Mouse (Mus musculus) heart, embryonic 15.5 days (tissue): ENCODE results near the gene Satb1. TPM values are rescaled to one million over a fixed set of nuclear protein-coding genes. Genes with fewer than 3 reads are reported as not detected.

Experiments used
- ATAC-seq: fragments of 200-750 bp; cut with Nextera tagmentation; replicated peaks from 2 replicates; pipeline ENCODE4 v1.8.0; 2017; ENCODE audit warnings: low read depth, moderate TSS enrichment; ENCODE audit not compliant: insufficient number of reproducible peaks, insufficient read depth, low FRiP score
- H3K27ac ChIP-seq: fragments of 300-500 bp; sonication (generic); 2 replicates; pipeline ENCODE4 v1.5.1; 2015; ENCODE audit warnings: mild to moderate bottlenecking, inconsistent platforms
- H3K27me3 ChIP-seq: fragments of 300-500 bp; sonication (generic); 2 replicates; pipeline ENCODE4 v1.6.1; 2015; ENCODE audit warnings: inconsistent platforms
- H3K36me3 ChIP-seq: fragments of 300-500 bp; sonication (generic); 2 replicates; pipeline ENCODE4 v1.6.1; 2015; ENCODE audit warnings: mild to moderate bottlenecking, inconsistent platforms
- H3K4me1 ChIP-seq: fragments of 300-500 bp; sonication (generic); replicated peaks from 2 replicates; pipeline ENCODE4 v1.6.1; 2015; ENCODE audit warnings: inconsistent platforms
- H3K4me2 ChIP-seq: fragments of 300-500 bp; sonication (generic); 2 replicates; pipeline ENCODE4 v1.6.1; 2015; ENCODE audit warnings: inconsistent platforms, mild to moderate bottlenecking, moderate library complexity
- H3K4me3 ChIP-seq: fragments of 300-500 bp; sonication (generic); 2 replicates; pipeline ENCODE4 v1.5.1; 2015; ENCODE audit warnings: mild to moderate bottlenecking, inconsistent platforms
- H3K9ac ChIP-seq: fragments of 300-500 bp; sonication (generic); 2 replicates; pipeline ENCODE4 v1.6.1; 2015; ENCODE audit warnings: mild to moderate bottlenecking, inconsistent platforms
- H3K9me3 ChIP-seq: fragments of 300-500 bp; sonication (generic); replicated peaks from 2 replicates; pipeline ENCODE4 v1.6.1; 2016; ENCODE audit warnings: inconsistent platforms
- WGBS: fragments of 180-500 bp; shearing (Covaris S2); methylation state at CpG from one replicate; pipeline ENCODE4 v1.1.7; 2015; ENCODE audit warnings: mixed read lengths; 5-methylcytosine and 5-hydroxymethylcytosine counted together
- polyA plus RNA-seq: library from polyadenylated mRNA; unstranded; fragments of >200 nt; fragmentation: Nextera tagmentation; extraction: Ambion mirVana; gene quantifications from 2 replicates; pipeline ENCODE4 v1.2.1, GENCODE M21; 2015

Satb1 gene
- polyA plus RNA-seq, 1 experiment from 2014 or later: 8.0 TPM

GRCm38 (mm10) chr17:51839484-51839883 lies 6.4 kb upstream of the Satb1 start:
- 82% methylated on average over 5 of the region's 5 CpGs for WGBS
- Histone ChIP-seq H3K9ac (no peak overlapping the region), H3K27me3 (peaks cover 16% of the 10 kb centered on the region), H3K4me2 (no peak overlapping the region), H3K4me1 (no peaks in the 10 kb centered on the region), H3K36me3 (no peaks in the 10 kb centered on the region), H3K4me3 (no peak overlapping the region), H3K27ac (no peak overlapping the region), H3K9me3 (no peaks in the 10 kb centered on the region)
- no peak for ATAC-seq

GRCm38 (mm10) chr17:51836901-51837300 lies 3.8 kb upstream of the Satb1 start:
- H3K36me3 ChIP-seq: no peaks in the 10 kb centered on the region
- no peak overlapping the region for H3K9ac ChIP-seq
- peaks cover 14% of the 10 kb centered on the region for H3K4me1 ChIP-seq
- H3K4me3 ChIP-seq: no peak overlapping the region
- no peaks in the 10 kb centered on the region for H3K9me3 ChIP-seq
- peaks cover 38% of the 10 kb centered on the region for H3K27me3 ChIP-seq
- ATAC-seq: no peak
- H3K27ac ChIP-seq: no peak overlapping the region
- no peak overlapping the region for H3K4me2 ChIP-seq
- WGBS: 29% methylated on average over 1 of the region's 1 CpGs

GRCm38 (mm10) chr17:51836243-51836642 lies 3.2 kb upstream of the Satb1 start:
- Histone ChIP-seq H3K36me3 (no peaks in the 10 kb centered on the region), H3K4me2 (no peak overlapping the region), H3K9me3 (no peaks in the 10 kb centered on the region), H3K4me3 (no peak overlapping the region), H3K27ac (no peak overlapping the region), H3K27me3 (peaks cover 44% of the 10 kb centered on the region), H3K9ac (no peak overlapping the region), H3K4me1 (peaks cover 20% of the 10 kb centered on the region)
- 74% methylated on average over 5 of the region's 5 CpGs for WGBS
- no peak for ATAC-seq

- Histone ChIP-seq H3K9ac (no peak overlapping the region), H3K4me1 (peaks cover 20% of the 10 kb centered on the region), H3K9me3 (no peaks in the 10 kb centered on the region), H3K27me3 (peaks cover 57% of the 10 kb centered on the region), H3K27ac (no peak overlapping the region), H3K36me3 (no peaks in the 10 kb centered on the region), H3K4me2 (peak overlapping the region; percentile 99), H3K4me3 (peak overlapping the region; percentile 71)
- 4% methylated on average over 16 of the region's 16 CpGs for WGBS
- ATAC-seq: no peak
These were observed 680 bp upstream of the Satb1 start for GRCm38 (mm10) chr17:51833578-51834361.

- Histone ChIP-seq H3K4me3 (peak overlapping the region; percentile 71), H3K27me3 (peaks cover 66% of the 10 kb centered on the region), H3K9ac (peak overlapping the region; percentile 63), H3K4me1 (peaks cover 20% of the 10 kb centered on the region), H3K36me3 (no peaks in the 10 kb centered on the region), H3K4me2 (peak overlapping the region; percentile 99), H3K9me3 (no peaks in the 10 kb centered on the region), H3K27ac (no peak overlapping the region)
- under 1% methylated on average over 44 of the region's 66 CpGs for WGBS
- peak; percentile 65; the same call in 1 of the 2 replicates for ATAC-seq
These were observed 642 bp downstream of the Satb1 start for GRCm38 (mm10) chr17:51832421-51832875.

- H3K27me3 ChIP-seq: peaks cover 69% of the 10 kb centered on the region
- H3K4me1 ChIP-seq: peaks cover 20% of the 10 kb centered on the region
- H3K27ac ChIP-seq: no peak overlapping the region
- under 1% methylated on average over 49 of the region's 57 CpGs for WGBS
- 0 out of 2 replicates have a peak, but pooled peaks have one; percentile 11 for ATAC-seq
- peak overlapping the region; percentile 63 for H3K9ac ChIP-seq
- peak overlapping the region; percentile 99 for H3K4me2 ChIP-seq
- peak overlapping the region; percentile 71 for H3K4me3 ChIP-seq
- no peaks in the 10 kb centered on the region for H3K9me3 ChIP-seq
- H3K36me3 ChIP-seq: no peaks in the 10 kb centered on the region
These were observed 1.2 kb downstream of the Satb1 start for GRCm38 (mm10) chr17:51831702-51832420.

- H3K36me3 ChIP-seq: no peaks in the 10 kb centered on the region
- H3K4me3 ChIP-seq: peak overlapping the region; percentile 71
- WGBS: 14% methylated on average over 14 of the region's 14 CpGs
- H3K9ac ChIP-seq: peak overlapping the region; percentile 63; the same call in 1 of the 2 replicates
- H3K4me1 ChIP-seq: peaks cover 20% of the 10 kb centered on the region
- no peak for ATAC-seq
- no peak overlapping the region for H3K27ac ChIP-seq
- peaks cover 74% of the 10 kb centered on the region for H3K27me3 ChIP-seq
- H3K9me3 ChIP-seq: no peaks in the 10 kb centered on the region
- H3K4me2 ChIP-seq: peak overlapping the region; percentile 99
These were observed 1.9 kb downstream of the Satb1 start for GRCm38 (mm10) chr17:51831121-51831701.

- ATAC-seq: no peak
- H3K9ac ChIP-seq: no peak overlapping the region
- H3K4me3 ChIP-seq: no peak overlapping the region
- no peaks in the 10 kb centered on the region for H3K36me3 ChIP-seq
- H3K4me1 ChIP-seq: peaks cover 20% of the 10 kb centered on the region
- no peak overlapping the region for H3K4me2 ChIP-seq
- no peaks in the 10 kb centered on the region for H3K9me3 ChIP-seq
- peaks cover 62% of the 10 kb centered on the region for H3K27me3 ChIP-seq
- H3K27ac ChIP-seq: no peak overlapping the region
These were observed 3.7 kb downstream of the Satb1 start for GRCm38 (mm10) chr17:51829436-51829835.

- Histone ChIP-seq H3K27ac (no peak overlapping the region), H3K4me1 (peaks cover 10% of the 10 kb centered on the region), H3K4me2 (no peak overlapping the region), H3K9me3 (no peaks in the 10 kb centered on the region), H3K36me3 (no peaks in the 10 kb centered on the region), H3K4me3 (no peak overlapping the region), H3K27me3 (peaks cover 47% of the 10 kb centered on the region), H3K9ac (no peak overlapping the region)
- no peak for ATAC-seq
- WGBS: 64% methylated on average over 8 of the region's 8 CpGs
These were observed 5.1 kb downstream of the Satb1 start for GRCm38 (mm10) chr17:51827922-51828410.

- H3K9ac ChIP-seq: no peak overlapping the region
- H3K27me3 ChIP-seq: peaks cover 36% of the 10 kb centered on the region
- peaks cover 2% of the 10 kb centered on the region for H3K4me1 ChIP-seq
- H3K27ac ChIP-seq: no peak overlapping the region
- ATAC-seq: no peak
- no peaks in the 10 kb centered on the region for H3K36me3 ChIP-seq
- H3K4me3 ChIP-seq: no peak overlapping the region
- no peak overlapping the region for H3K4me2 ChIP-seq
- 55% methylated on average over 4 of the region's 4 CpGs for WGBS
- H3K9me3 ChIP-seq: no peaks in the 10 kb centered on the region
These were observed 6.6 kb downstream of the Satb1 start for GRCm38 (mm10) chr17:51826461-51826860.

- Histone ChIP-seq H3K9ac (no peak overlapping the region), H3K9me3 (no peaks in the 10 kb centered on the region), H3K4me3 (0 out of 2 replicates have a peak overlapping the region, but pooled peaks have one; percentile 2), H3K36me3 (no peaks in the 10 kb centered on the region), H3K4me2 (peak overlapping the region; percentile 92; the same call in 1 of the 2 replicates), H3K27me3 (no peaks in the 10 kb centered on the region), H3K27ac (no peak overlapping the region), H3K4me1 (peaks cover 3% of the 10 kb centered on the region; the same call in 1 of the 2 replicates)
- 23% methylated on average over 6 of the region's 6 CpGs for WGBS
- no peak for ATAC-seq
These were observed 18.8 kb downstream of the Satb1 start for GRCm38 (mm10) chr17:51814301-51814700.
